Mouse (Mus musculus): ENCODE results near the gene Rdh16. TPM values are rescaled to one million over a fixed set of nuclear protein-coding genes. Genes with fewer than 3 reads are reported as not detected.

The Rdh16 gene
- total RNA-seq, 2 experiments from 2014 or later: 0.43 to 0.53 TPM

Other genes starting within 250 kb of the Rdh16 start
- gene Lrp1, start 180.0 kb upstream of the Rdh16 start, total RNA-seq (2021): 100 to 1,000 TPM; 192 to 251 TPM
- gene Stat6, start 158.2 kb upstream of the Rdh16 start, total RNA-seq (2021): 10 to 100 TPM; 93.2 to 99.8 TPM
- gene Nemp1, start 134.3 kb upstream of the Rdh16 start, total RNA-seq (2021): 1 to 10 TPM; 6.5 to 7.3 TPM
- 10 to 100 TPM; 19.7 to 32.0 TPM for gene Nab2, start 132.6 kb upstream of the Rdh16 start, total RNA-seq (2021)
- 10 to 100 TPM in 1 of 2 experiments, under 1 TPM in 1; 0.95 to 13.8 TPM for gene Myo1a, start 96.0 kb upstream of the Rdh16 start, total RNA-seq (2021)
- gene Tac2, start 76.7 kb upstream of the Rdh16 start, total RNA-seq (2021): under 1 TPM in 1 of 2 experiments, not detected in 1; 0.43 TPM
- gene Zbtb39, start 61.6 kb upstream of the Rdh16 start, total RNA-seq (2021): 10 to 100 TPM; 10.2 to 12.7 TPM
- 10 to 100 TPM in 1 of 2 experiments, 1 to 10 TPM in 1; 7.3 to 10.9 TPM for gene Gpr182, start 49.4 kb upstream of the Rdh16 start, total RNA-seq (2021)
- 1 to 10 TPM in 1 of 2 experiments, under 1 TPM in 1; 0.63 to 1.2 TPM for gene Rdh1, start 41.4 kb upstream of the Rdh16 start, total RNA-seq (2021)
- 1 to 10 TPM; 1.2 to 2.3 TPM for gene Rdh16f1, start 41.4 kb upstream of the Rdh16 start, total RNA-seq (2021)
- under 1 TPM in 1 of 2 experiments, not detected in 1; 0.36 TPM for gene Rdh9, start 24.8 kb upstream of the Rdh16 start, total RNA-seq (2021)
- under 1 TPM in 1 of 2 experiments, not detected in 1; 0.23 TPM for gene Rdh19, start 48.8 kb downstream of the Rdh16 start, total RNA-seq (2021)
- gene Rdh16f2, start 65.3 kb downstream of the Rdh16 start, total RNA-seq (2021): not detected
- gene Rdh7, start 87.7 kb downstream of the Rdh16 start, total RNA-seq (2021): under 1 TPM in 1 of 2 experiments, not detected in 1; 0.40 TPM
- under 1 TPM; 0.56 to 0.76 TPM for gene Sdr9c7, start 97.4 kb downstream of the Rdh16 start, total RNA-seq (2021)
- under 1 TPM in 1 of 2 experiments, not detected in 1; 0.23 TPM for gene Hsd17b6, start 206.5 kb downstream of the Rdh16 start, total RNA-seq (2021)
- 1 to 10 TPM; 4.2 to 4.5 TPM for gene Prim1, start 214.0 kb downstream of the Rdh16 start, total RNA-seq (2021)
- gene Naca, start 234.4 kb downstream of the Rdh16 start, total RNA-seq (2021): 100 to 1,000 TPM; 638 to 655 TPM

All from adrenal gland, postnatal 36 days (tissue).